ENCODE assay signal across 8 mouse cellular contexts in the genomic region with DNA sequence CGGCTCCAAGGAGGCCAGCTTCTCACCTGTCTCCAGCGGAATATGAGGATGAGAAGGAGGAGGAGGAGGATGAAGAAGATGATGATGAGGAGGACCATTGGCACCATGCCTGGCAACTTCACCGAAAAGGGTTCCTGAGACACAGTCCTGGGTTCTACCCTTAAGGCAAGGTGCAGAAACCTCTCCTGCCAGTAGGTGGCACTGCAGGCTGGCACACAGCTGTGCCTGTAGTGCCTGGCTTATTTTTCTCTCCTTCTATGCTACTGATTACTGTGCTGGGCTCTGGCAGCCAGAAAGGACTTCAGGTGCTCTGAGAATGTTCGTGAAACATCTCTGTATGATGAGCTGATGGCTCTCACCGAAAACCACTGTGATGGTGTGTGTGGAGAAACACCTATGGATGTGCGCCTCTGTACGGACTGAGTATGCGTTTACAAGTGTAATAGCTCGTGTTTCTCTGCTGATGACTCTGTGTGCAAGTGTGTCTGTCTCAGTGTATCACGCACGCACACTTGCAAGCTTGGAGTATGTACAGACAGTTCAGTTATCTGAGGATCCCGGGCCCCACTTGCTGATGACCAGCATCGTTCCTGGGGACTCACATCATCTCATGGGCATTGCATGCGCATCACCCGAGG. TPM values are rescaled to one million over a fixed set of nuclear protein-coding genes. Genes with fewer than 3 reads are reported as not detected.
A peak's percentile ranks its signal among the peaks of the same experiment; 100 is the strongest.
DNase-seq lines count a peak whose midpoint lies in the region; ATAC-seq and TF ChIP-seq lines count a peak whose summit lies in the region.

No protein-coding gene starts in this region.

- TF ChIP-seq EP300 in liver, postnatal 0 days (IDR thresholded peaks at IDR 0.05; ENCODE audit: low read depth): no peak

- peak; percentile 94 for TF ChIP-seq CTCF in E14TG2a.4 (conservative IDR thresholded peaks at IDR 0.05; ENCODE audit: low read length)
- TF ChIP-seq CTCF in liver, postnatal 0 days (IDR thresholded peaks at IDR 0.05; ENCODE audit: low read depth): peak; percentile 98

- H3K27me3 ChIP-seq in E14TG2a.4 (ENCODE audit: insufficient read depth, low read length): peaks cover 31% of the 10 kb centered on the region
- H3K27me3 ChIP-seq in liver, postnatal 0 days (ENCODE audit: insufficient read depth, low read length): no peaks in the 10 kb centered on the region
- 0 out of 2 replicates have a peak, but pooled peaks cover 7% of the 10 kb centered on the region for H3K27me3 ChIP-seq in neural tube, embryonic 15.5 days (replicated peaks)

- H3K9ac ChIP-seq in liver, postnatal 0 days (replicated peaks): no peak overlapping the region
- H3K9ac ChIP-seq in neural tube, embryonic 15.5 days (replicated peaks): no peak overlapping the region

- no peak overlapping the region for H3K4me2 ChIP-seq in liver, postnatal 0 days (ENCODE audit: low read depth, low read length)
- no peak overlapping the region for H3K4me2 ChIP-seq in neural tube, embryonic 15.5 days

- whole genome bisulfite sequencing in liver, postnatal 0 days (ENCODE audit: insufficient replicate concordance): 66% methylated on average over 15 of the region's 15 CpGs
- 74% methylated on average over 15 of the region's 15 CpGs for WGBS in neural tube, embryonic 15.5 days

- peaks cover 13% of the 10 kb centered on the region for H3K4me1 ChIP-seq in E14TG2a.4 (replicated peaks; ENCODE audit: low read depth, low read length)
- peaks cover 5% of the 10 kb centered on the region for H3K4me1 ChIP-seq in liver, postnatal 0 days (ENCODE audit: insufficient read depth)
- 0 out of 2 replicates have a peak, but pooled peaks cover 3% of the 10 kb centered on the region for H3K4me1 ChIP-seq in neural tube, embryonic 15.5 days

- peak; percentile 71 for ATAC-seq in erythroblast, adult 5-6 weeks (replicated peaks; ENCODE audit: low FRiP score, poor library complexity, severe bottlenecking)
- ATAC-seq in liver, postnatal 0 days: peak; percentile 66
- peak; percentile 91 for ATAC-seq in neural tube, embryonic 15.5 days (ENCODE audit: low FRiP score)

- H3K27ac ChIP-seq in liver, postnatal 0 days (ENCODE audit: low read depth): no peak overlapping the region
- no peak overlapping the region for H3K27ac ChIP-seq in neural tube, embryonic 15.5 days (replicated peaks)

- intact Hi-C loops in heart, postnatal 10 days (cut with DNase I): loop anchor here (1.0 to 5.0 kb wide), 2 partner anchors 34 to 63 kb away; no protein-coding TSS in a partner anchor

- no peaks in the 10 kb centered on the region for H3K36me3 ChIP-seq in E14TG2a.4 (ENCODE audit: insufficient read depth, low read length)
- H3K36me3 ChIP-seq in liver, postnatal 0 days (replicated peaks; ENCODE audit: insufficient read depth, low read length): no peaks in the 10 kb centered on the region
- H3K36me3 ChIP-seq in neural tube, embryonic 15.5 days: no peaks in the 10 kb centered on the region

- no peaks in the 10 kb centered on the region for H3K9me3 ChIP-seq in E14TG2a.4 (ENCODE audit: low read length)
- H3K9me3 ChIP-seq in liver, postnatal 0 days (ENCODE audit: low read length): no peaks in the 10 kb centered on the region
- H3K9me3 ChIP-seq in neural tube, embryonic 15.5 days (replicated peaks): no peaks in the 10 kb centered on the region

- peak; percentile 79 for DNase-seq in brain, adult 2 months (ENCODE audit: low read depth, low spot score)
- peak; percentile 78 to 86 for DNase-seq in heart, postnatal 10 days
- DNase-seq in layer of hippocampus, adult 11-12 months (ENCODE audit: low spot score): peak; percentile 73
- DNase-seq in liver, postnatal 0 days: peak; percentile 76
- DNase-seq in thymus, postnatal 10 days (ENCODE audit: low spot score in 2 of 2): peak; percentile 35 to 72

- H3K4me3 ChIP-seq in E14TG2a.4 (replicated peaks; ENCODE audit: low read length): no peak overlapping the region
- no peak overlapping the region for H3K4me3 ChIP-seq in liver, postnatal 0 days (ENCODE audit: low read depth, low read length)
- no peak overlapping the region for H3K4me3 ChIP-seq in neural tube, embryonic 15.5 days (replicated peaks)

RNA-seq across cellular contexts. Expression of a gene that starts 13.5 kb away (rescaled TPM):
- total RNA-seq in erythroblast, adult 5-6 weeks (2015; ENCODE audit: low replicate concordance): 0.21 TPM in 1 of 2 replicates, not detected in the other
- not detected in 2 replicates for total RNA-seq in erythroblast, adult 5-6 weeks (2017; ENCODE audit: low replicate concordance)
- total RNA-seq in heart, postnatal 10 days (2021): 10 to 100 TPM; 31.6 to 34.3 TPM
- 0.78 and 0.81 TPM in 2 replicates for polyA plus RNA-seq in liver, postnatal 0 days (2015; fragmentation: Nextera tagmentation; extraction: Ambion mirVana)
- polyA plus RNA-seq in neural tube, embryonic 15.5 days (2015; fragmentation: Nextera tagmentation; extraction: Ambion mirVana): 5.6 and 9.6 TPM in 2 replicates

RNA-seq across cellular contexts. Expression of a gene that starts 18.5 kb away (rescaled TPM):
- total RNA-seq in erythroblast, adult 5-6 weeks (2015; ENCODE audit: low replicate concordance): not detected in 2 replicates
- not detected in 2 replicates for total RNA-seq in erythroblast, adult 5-6 weeks (2017; ENCODE audit: low replicate concordance)
- total RNA-seq in heart, postnatal 10 days (2021): 10 to 100 TPM; 33.4 to 35.0 TPM
- not detected in 2 replicates for polyA plus RNA-seq in liver, postnatal 0 days (2015; fragmentation: Nextera tagmentation; extraction: Ambion mirVana)
- polyA plus RNA-seq in neural tube, embryonic 15.5 days (2015; fragmentation: Nextera tagmentation; extraction: Ambion mirVana): 0.17 TPM in 1 of 2 replicates, not detected in the other

RNA-seq across cellular contexts. Expression of a gene that starts 36.8 kb away (rescaled TPM):
- not detected in 2 replicates for total RNA-seq in erythroblast, adult 5-6 weeks (2015; ENCODE audit: low replicate concordance)
- not detected in 2 replicates for total RNA-seq in erythroblast, adult 5-6 weeks (2017; ENCODE audit: low replicate concordance)
- total RNA-seq in heart, postnatal 10 days (2021): under 1 TPM; 0.40 to 0.89 TPM
- polyA plus RNA-seq in liver, postnatal 0 days (2015; fragmentation: Nextera tagmentation; extraction: Ambion mirVana): not detected in 2 replicates
- polyA plus RNA-seq in neural tube, embryonic 15.5 days (2015; fragmentation: Nextera tagmentation; extraction: Ambion mirVana): 33.2 and 34.4 TPM in 2 replicates

RNA-seq across cellular contexts. Expression of a gene that starts 42.3 kb away (rescaled TPM):
- 139 and 182 TPM in 2 replicates for total RNA-seq in erythroblast, adult 5-6 weeks (2015; ENCODE audit: low replicate concordance)
- 218 and 250 TPM in 2 replicates for total RNA-seq in erythroblast, adult 5-6 weeks (2017; ENCODE audit: low replicate concordance)
- 100 to 1,000 TPM; 259 to 282 TPM for total RNA-seq in heart, postnatal 10 days (2021)
- polyA plus RNA-seq in liver, postnatal 0 days (2015; fragmentation: Nextera tagmentation; extraction: Ambion mirVana): 31.5 and 33.2 TPM in 2 replicates
- 28.3 and 31.7 TPM in 2 replicates for polyA plus RNA-seq in neural tube, embryonic 15.5 days (2015; fragmentation: Nextera tagmentation; extraction: Ambion mirVana)

Comparison
In these comparisons a context has a peak if more than half of its experiments do, and no peak if none do; other contexts are left out.
1. RNA of a gene that starts 13.5 kb away (total RNA-seq): 31.6 to 34.3 TPM in heart, postnatal 10 days; 0.21 TPM in erythroblast, adult 5-6 weeks; every median in the first group is over 10 times any median in the second.
2. RNA of a gene that starts 18.5 kb away (total RNA-seq): 33.4 to 35.0 TPM in heart, postnatal 10 days; not detected in erythroblast, adult 5-6 weeks; every median in the first group is over 10 times any median in the second.
3. Peak in every context shown above with its lines, with median percentiles within 50 percentile points of each other: DNase-seq and ATAC-seq.